Mouse (Mus musculus): Measurements from ENCODE around the gene Olfr1079.

DNA sequence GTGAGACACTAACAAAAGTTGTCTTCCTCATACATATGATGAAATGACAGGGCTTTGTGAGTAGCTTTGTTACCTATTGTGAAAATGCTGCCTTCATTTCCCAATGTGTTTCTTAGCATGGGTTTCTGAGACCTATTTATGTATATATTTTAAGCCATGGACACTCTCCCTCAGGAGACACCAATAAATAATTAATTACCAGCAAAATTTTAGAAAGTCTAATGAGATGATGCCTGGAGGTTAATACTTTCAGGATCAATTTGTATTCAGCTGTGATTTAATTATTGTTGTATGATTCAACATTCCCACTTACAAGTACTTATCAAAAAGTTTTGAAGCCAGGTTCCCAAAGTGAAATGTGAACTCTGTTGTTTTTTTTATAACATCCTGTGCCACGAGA is at the start of gene Olfr1079:
- TF ChIP-seq GATA1 (IDR thresholded peaks at IDR 0.05; ENCODE audit: low read length) (no peak), TAL1 (IDR thresholded peaks at IDR 0.05; ENCODE audit: low read length) (no peak)
